Mouse (Mus musculus) limb, embryonic 14.5 days (tissue): ENCODE results near the gene Rnasek. TPM values are rescaled to one million over a fixed set of nuclear protein-coding genes. Genes with fewer than 3 reads are reported as not detected.

Source experiments
- ATAC-seq: fragments of 200-750 bp; cut with Nextera tagmentation; 2 replicates; pipeline ENCODE4 v1.8.0; 2017; ENCODE audit warnings: low read depth, moderate number of reproducible peaks, moderate TSS enrichment; ENCODE audit not compliant: low FRiP score
- DNase-seq: peaks from one replicate; pipeline ENCODE4 v3.0.0-alpha.2; 2015; ENCODE audit warnings: low spot score
- H3K27ac ChIP-seq: fragments of 300-500 bp; sonication (generic); replicated peaks from 2 replicates; pipeline ENCODE4 v1.5.1; 2014; ENCODE audit warnings: low read depth, mild to moderate bottlenecking, low read length, moderate library complexity, mixed read lengths
- H3K27me3 ChIP-seq: fragments of 300-500 bp; sonication (generic); 2 replicates; pipeline ENCODE4 v1.6.1; 2014; ENCODE audit warnings: low read length, mixed read lengths; ENCODE audit not compliant: control insufficient read depth, insufficient read depth
- H3K36me3 ChIP-seq: fragments of 300-500 bp; sonication (generic); 2 replicates; pipeline ENCODE4 v1.6.1; 2014; ENCODE audit warnings: mild to moderate bottlenecking, low read length, moderate library complexity, mixed read lengths; ENCODE audit not compliant: control insufficient read depth, insufficient read depth
- H3K4me1 ChIP-seq: fragments of 300-500 bp; sonication (generic); 2 replicates; pipeline ENCODE4 v1.6.1; 2014; ENCODE audit warnings: antibody characterized with exemption, low read length, mixed read lengths; ENCODE audit not compliant: control insufficient read depth, insufficient read depth
- H3K4me2 ChIP-seq: fragments of 300-500 bp; sonication (generic); replicated peaks from 2 replicates; pipeline ENCODE4 v1.6.1; 2014; ENCODE audit warnings: low read depth, mild to moderate bottlenecking, low read length, moderate library complexity; ENCODE audit not compliant: severe bottlenecking
- H3K4me3 ChIP-seq: fragments of 300-500 bp; sonication (generic); replicated peaks from 2 replicates; pipeline ENCODE4 v1.5.1; 2014; ENCODE audit warnings: low read length
- H3K9ac ChIP-seq: fragments of 300-500 bp; sonication (generic); 2 replicates; pipeline ENCODE4 v1.6.1; 2014; ENCODE audit warnings: mild to moderate bottlenecking, low read depth, low read length, moderate library complexity; ENCODE audit not compliant: severe bottlenecking
- H3K9me3 ChIP-seq: fragments of 300-500 bp; sonication (generic); 2 replicates; pipeline ENCODE4 v1.6.1; 2016; ENCODE audit warnings: low read length; ENCODE audit not compliant: control insufficient read depth
- POLR2A ChIP-seq: fragments of 200-500 bp; IDR thresholded peaks from 2 replicates; pipeline ENCODE4 v1.8.0; 2012; ENCODE audit warnings: inconsistent platforms, mild to moderate bottlenecking, moderate library complexity, borderline replicate concordance; ENCODE audit not compliant: insufficient read depth, insufficient read length; ENCODE audit errors: extremely low read depth
- WGBS: fragments of 180-500 bp; shearing (Covaris S2); extraction: QIAGEN DNeasy Blood & Tissue Kit; methylation state at CpG from one replicate; pipeline ENCODE4 v1.1.7; 2014; 5-methylcytosine and 5-hydroxymethylcytosine counted together
- polyA plus RNA-seq, 2 experiments: library from polyadenylated mRNA; depleted of rRNA in 1 of 2; stranded (reverse) in 1 of 2; unstranded in 1 of 2; fragments of >200 nt; fragmentation: Nextera tagmentation in 1 of 2; extraction: Ambion mirVana in 1 of 2; gene quantifications; 2 replicates each; pipeline versions ENCODE4 v1.2.1 to v1.2.3; 2012 to 2014

Gene Rnasek
- polyA plus RNA-seq, 2 experiments, result 54.0 to 171 TPM

- peak within 1 kb of the TSS; percentile 63 for H3K9ac ChIP-seq
- H3K36me3 ChIP-seq, result peaks cover 6% of the 10 kb centered on the region
- TF ChIP-seq POLR2A, result peak; percentile 45; the same call in 1 of the 2 replicates
- DNase-seq (peak; percentile 95), ATAC-seq (peak; percentile 95)
- peak within 1 kb of the TSS; percentile 69 for H3K27ac ChIP-seq
- peak within 1 kb of the TSS; percentile 74 for H3K4me2 ChIP-seq
- WGBS, result under 1% methylated on average over 28 of the region's 28 CpGs
- peak within 1 kb of the TSS; percentile 47 for H3K4me3 ChIP-seq
- H3K27me3 ChIP-seq, result peaks cover 22% of the 10 kb centered on the region
- H3K4me1 ChIP-seq, result peaks cover 22% of the 10 kb centered on the region
- H3K9me3 ChIP-seq, result no peaks in the 10 kb centered on the region
Measured at GRCm38 (mm10) chr11:70220731-70221602, 18.7 kb downstream of the Rnasek start, which contains the start of gene Slc16a13. Gene Slc16a13, minus strand, starts transcription at chr11:70221064.

GRCm38 (mm10) chr11:70220323-70220722 lies 19.3 kb downstream of the Rnasek start:
- peak overlapping the region; percentile 63 for H3K9ac ChIP-seq
- H3K27ac ChIP-seq, result peak overlapping the region; percentile 44
- peaks cover 22% of the 10 kb centered on the region for H3K4me1 ChIP-seq
- H3K4me2 ChIP-seq, result peak overlapping the region; percentile 74
- H3K4me3 ChIP-seq, result peak overlapping the region; percentile 47
- DNase-seq (no peak), ATAC-seq (no peak)
- peaks cover 22% of the 10 kb centered on the region for H3K27me3 ChIP-seq
- TF ChIP-seq POLR2A, result no peak
- H3K36me3 ChIP-seq, result peaks cover 6% of the 10 kb centered on the region
- H3K9me3 ChIP-seq, result no peaks in the 10 kb centered on the region
- WGBS, result under 1% methylated on average over 22 of the region's 24 CpGs

DNA sequence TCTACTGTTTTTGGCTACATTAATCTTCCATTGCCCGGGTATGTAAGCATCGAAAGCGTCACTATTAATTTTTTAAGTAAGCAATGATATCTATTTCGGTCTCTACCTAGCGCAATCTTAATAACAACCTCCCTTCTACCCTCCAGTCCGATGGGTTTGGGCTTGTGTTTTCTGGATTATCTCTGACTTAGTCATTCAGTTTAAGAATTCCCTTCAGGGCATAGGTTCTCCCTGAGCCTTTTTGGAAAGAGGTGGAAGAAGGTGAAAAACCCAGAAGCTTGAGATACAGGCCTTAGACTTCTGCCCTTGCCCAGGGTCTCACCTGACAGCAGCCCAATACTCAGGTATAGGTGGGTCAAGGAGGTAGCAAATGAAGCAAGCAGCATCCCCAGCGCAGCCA lies 19.8 kb downstream of the Rnasek start:
- H3K36me3 ChIP-seq, result peaks cover 6% of the 10 kb centered on the region
- DNase-seq (no peak), ATAC-seq (no peak)
- H3K9me3 ChIP-seq, result no peaks in the 10 kb centered on the region
- WGBS, result 60% methylated on average over 7 of the region's 7 CpGs
- no peak for TF ChIP-seq POLR2A
- H3K4me3 ChIP-seq, result peak overlapping the region; percentile 47
- peaks cover 22% of the 10 kb centered on the region for H3K27me3 ChIP-seq
- 0 out of 2 replicates have a peak overlapping the region, but pooled peaks have one; percentile 44 for H3K27ac ChIP-seq
- peaks cover 24% of the 10 kb centered on the region for H3K4me1 ChIP-seq
- peak overlapping the region; percentile 74 for H3K4me2 ChIP-seq
- H3K9ac ChIP-seq, result peak overlapping the region; percentile 63

DNA sequence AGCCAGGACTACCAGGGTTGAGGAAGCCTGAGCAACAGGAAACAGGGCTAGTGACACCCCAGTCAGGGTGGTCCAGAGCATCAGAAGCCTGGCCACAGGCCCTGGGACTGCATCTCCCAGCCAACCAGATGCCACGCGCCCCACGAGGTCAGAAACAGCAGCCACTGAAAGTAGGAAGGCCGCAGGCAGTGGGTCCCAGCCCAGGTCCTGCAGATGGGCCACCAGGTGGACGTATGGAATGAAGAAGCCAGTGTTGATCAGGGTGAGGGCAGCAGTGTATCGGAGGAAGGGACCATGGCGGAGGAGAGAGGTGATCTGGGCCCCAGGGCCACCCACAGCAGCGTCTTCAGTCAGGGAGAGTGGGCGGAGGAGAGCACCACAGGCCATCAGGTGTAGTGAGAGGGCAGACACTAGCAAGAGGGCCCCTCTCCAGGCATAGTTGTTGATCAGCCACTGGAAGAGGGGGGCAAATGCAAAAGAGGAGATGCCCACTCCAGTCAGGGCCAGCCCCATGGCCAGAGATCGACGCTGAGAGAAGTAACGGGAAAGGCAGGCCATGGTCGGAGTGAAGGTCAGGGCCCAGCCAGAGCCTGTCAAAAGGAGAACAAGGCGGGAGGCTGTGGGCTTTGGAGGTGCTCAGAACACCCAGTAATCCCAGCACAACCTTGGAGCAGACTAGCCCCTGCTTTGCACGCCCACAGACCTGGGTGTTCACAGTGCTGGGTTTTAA lies 20.7 kb downstream of the Rnasek start:
- no peak overlapping the region for H3K4me2 ChIP-seq
- TF ChIP-seq POLR2A, result no peak
- no peak overlapping the region for H3K9ac ChIP-seq
- ATAC-seq (no peak), DNase-seq (no peak)
- H3K27me3 ChIP-seq, result peaks cover 31% of the 10 kb centered on the region
- peaks cover 6% of the 10 kb centered on the region for H3K36me3 ChIP-seq
- H3K4me3 ChIP-seq, result no peak overlapping the region
- no peaks in the 10 kb centered on the region for H3K9me3 ChIP-seq
- H3K4me1 ChIP-seq, result peaks cover 31% of the 10 kb centered on the region
- 87% methylated on average over 15 of the region's 15 CpGs for WGBS
- H3K27ac ChIP-seq, result no peak overlapping the region

GRCm38 (mm10) chr11:70218039-70218438 lies 21.6 kb downstream of the Rnasek start:
- WGBS, result 86% methylated on average over 4 of the region's 4 CpGs
- Histone ChIP-seq H3K4me2 (no peak overlapping the region), H3K4me3 (no peak overlapping the region), H3K9me3 (no peaks in the 10 kb centered on the region), H3K27ac (no peak overlapping the region), H3K36me3 (peaks cover 6% of the 10 kb centered on the region), H3K27me3 (peaks cover 39% of the 10 kb centered on the region), H3K9ac (no peak overlapping the region), H3K4me1 (peaks cover 34% of the 10 kb centered on the region)
- DNase-seq (no peak), ATAC-seq (no peak)
- no peak for TF ChIP-seq POLR2A
